Comparison of ENCODE assay signal across 16 mouse cellular contexts in genomic region chr7:99175666-99176065, GRCm38 (mm10). TPM values are rescaled to one million over a fixed set of nuclear protein-coding genes. Genes with fewer than 3 reads are reported as not detected.
"Had no signal": no experiment of that assay in that cellular context is flagged by ENCODE, and none has a peak within 500 bp of the region (broad histone marks: within the 10 kb centered on the region; RNA-seq: fewer than 3 reads in every experiment).

No protein-coding gene starts in this region.

- H3K4me3 ChIP-seq: kidney, embryonic 15.5 days; left cerebral cortex, adult 2 months had no signal

- H3K9ac ChIP-seq: liver, embryonic 14.5 days had no signal

- H3K27me3 ChIP-seq: kidney, embryonic 15.5 days had no signal

- DNase-seq: kidney, adult 8-10 months; kidney, postnatal 10 days; kidney, postnatal 36 days; layer of hippocampus, postnatal 36 days; lung, adult 2 months; lung, postnatal 14 days; midbrain, embryonic 14.5 days; right cerebral cortex, postnatal 14 days; right cerebral cortex, postnatal 4 days; thymus, adult 18-20 months; thymus, postnatal 36 days had no signal

- H3K27ac ChIP-seq: kidney, embryonic 15.5 days; left cerebral cortex, adult 2 months; liver, embryonic 14.5 days had no signal

- H3K4me2 ChIP-seq: kidney, embryonic 15.5 days; midbrain, embryonic 11.5 days had no signal

- H3K36me3 ChIP-seq: kidney, embryonic 15.5 days had no signal

- H3K9me3 ChIP-seq: kidney, embryonic 15.5 days had no signal

RNA-seq across cellular contexts. Expression of gene Dgat2, which starts 6.9 kb away (rescaled TPM):
- total RNA-seq: megakaryocyte-erythroid progenitor cell, adult 5-6 weeks had no signal
